Mouse (Mus musculus) C2C12 (cell line): ENCODE measurements at regions not wholly inside any gene's neighbourhood (a gene's known extent, or its start where the extent isn't known, plus 50 kb on each side); places are given as distances from the start of the nearest gene placed in this dataset.

Source experiments
- H3K27me3 ChIP-seq: one replicate; pipeline ENCODE4 v1.6.1; 2011; ENCODE audit not compliant: control insufficient read depth, insufficient read depth, insufficient read length
- H3K36me3 ChIP-seq: one replicate; pipeline ENCODE4 v1.6.1; 2011; ENCODE audit not compliant: control insufficient read depth, insufficient read depth
- H3K4me3 ChIP-seq: one replicate; pipeline ENCODE4 v1.5.1; 2011; ENCODE audit warnings: mild to moderate bottlenecking, control low read depth; ENCODE audit not compliant: poor library complexity, insufficient read depth, severe bottlenecking
- H3K79me2 ChIP-seq: one replicate; pipeline ENCODE4 v1.6.1; 2011; ENCODE audit not compliant: control insufficient read depth, insufficient read depth
- H3K79me3 ChIP-seq: one replicate; pipeline ENCODE4 v1.6.1; 2011; ENCODE audit warnings: low read depth, control low read depth
- H3ac ChIP-seq: one replicate; pipeline ENCODE3; 2011; ENCODE audit warnings: low read depth; ENCODE audit not compliant: control insufficient read depth, insufficient read length
- CEBPB ChIP-seq: IDR thresholded peaks from one replicate; pipeline ENCODE4 v1.6.1; 2011; ENCODE audit warnings: low read depth, mild to moderate bottlenecking, control low read depth, moderate library complexity
- CTCF ChIP-seq: IDR thresholded peaks from one replicate; pipeline ENCODE4 v1.5.1; 2011; ENCODE audit not compliant: control insufficient read depth, insufficient read depth, insufficient read length
- FOSL1 ChIP-seq: IDR thresholded peaks from one replicate; pipeline ENCODE4 v1.8.0; 2011; ENCODE audit warnings: mild to moderate bottlenecking, low read length; ENCODE audit not compliant: poor library complexity, insufficient read depth, severe bottlenecking
- MAX ChIP-seq: IDR thresholded peaks from one replicate; pipeline ENCODE4 v1.6.1; 2011; ENCODE audit warnings: mild to moderate bottlenecking, control low read depth
- MYOD1 ChIP-seq: IDR thresholded peaks from one replicate; pipeline ENCODE4 v1.6.1; 2011; ENCODE audit warnings: low read depth; ENCODE audit not compliant: control insufficient read depth, insufficient read length
- MYOG ChIP-seq: IDR thresholded peaks from one replicate; pipeline ENCODE4 v1.6.1; 2011; ENCODE audit not compliant: control insufficient read depth, insufficient read length; ENCODE audit errors: extremely low read depth
- USF1 ChIP-seq: IDR thresholded peaks from one replicate; pipeline ENCODE4 v1.6.1; 2011; ENCODE audit warnings: low read depth, mild to moderate bottlenecking, control low read depth, moderate library complexity

DNA sequence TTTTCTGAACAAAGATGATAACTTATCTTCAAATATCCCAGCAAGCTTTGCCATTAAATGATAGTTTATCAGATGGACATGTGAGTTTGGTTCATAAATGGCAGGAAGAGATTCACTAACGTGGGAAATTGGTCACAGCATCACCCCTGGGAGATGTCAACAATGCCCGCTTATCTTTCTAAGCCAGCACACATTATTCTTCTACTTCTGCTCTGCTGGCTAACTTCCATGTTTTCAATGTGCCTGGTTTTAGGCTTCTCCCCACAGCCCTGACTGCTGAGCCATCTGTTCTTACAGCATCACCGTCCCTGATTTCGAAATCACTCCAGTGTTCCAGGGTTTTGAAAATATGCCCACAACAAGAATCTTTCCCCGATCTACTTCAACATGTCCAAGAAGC, 2175.4 kb downstream of the 9330182O14Rik start:
- Histone ChIP-seq H3K27me3 (no peaks in the 10 kb centered on the region), H3ac (no peak overlapping the region), H3K79me2 (no peaks in the 10 kb centered on the region), H3K79me3 (no peaks in the 10 kb centered on the region), H3K36me3 (no peaks in the 10 kb centered on the region), H3K4me3 (no peak overlapping the region)
- TF ChIP-seq CTCF, result no peak
- no peak for TF ChIP-seq MYOG
- peak; percentile 92 for TF ChIP-seq CEBPB
- no peak for TF ChIP-seq USF1
- TF ChIP-seq MYOD1, result no peak
- TF ChIP-seq MAX, result no peak
- no peak for TF ChIP-seq FOSL1

DNA sequence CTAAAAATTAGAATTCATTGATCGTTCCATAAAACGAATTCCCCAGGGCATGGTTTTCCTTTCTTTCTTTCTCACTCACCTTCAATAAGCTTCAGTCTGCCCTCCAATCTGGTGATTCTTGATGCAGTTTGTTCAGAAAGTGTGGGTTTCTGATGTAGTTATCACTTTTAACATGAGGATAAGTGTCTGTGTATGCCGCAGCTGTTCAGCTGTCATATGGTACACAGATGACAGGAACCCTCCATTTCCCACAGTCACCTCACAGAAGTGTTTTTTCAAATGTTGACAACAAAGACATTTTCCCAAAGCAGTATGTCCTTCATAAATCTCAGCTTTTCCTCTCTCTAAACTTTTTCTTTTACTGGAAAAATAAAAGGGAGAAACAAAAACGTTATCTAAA, 2177.0 kb downstream of the 9330182O14Rik start:
- H3K79me2 ChIP-seq, result no peaks in the 10 kb centered on the region
- no peak overlapping the region for H3K4me3 ChIP-seq
- no peaks in the 10 kb centered on the region for H3K36me3 ChIP-seq
- TF ChIP-seq MYOG, result no peak
- TF ChIP-seq USF1, result no peak
- TF ChIP-seq MAX, result no peak
- no peak for TF ChIP-seq CEBPB
- no peak for TF ChIP-seq FOSL1
- no peak for TF ChIP-seq MYOD1
- no peaks in the 10 kb centered on the region for H3K79me3 ChIP-seq
- no peak overlapping the region for H3ac ChIP-seq
- no peaks in the 10 kb centered on the region for H3K27me3 ChIP-seq

GRCm38 (mm10) chr15:42320349-42320748, 2186.2 kb downstream of the 9330182O14Rik start:
- TF ChIP-seq USF1 (no peak), MYOD1 (no peak), CEBPB (no peak), MAX (no peak), CTCF (no peak), MYOG (no peak), FOSL1 (no peak)
- H3K27me3 ChIP-seq, result no peaks in the 10 kb centered on the region
- H3K36me3 ChIP-seq, result no peaks in the 10 kb centered on the region
- no peak overlapping the region for H3ac ChIP-seq
- no peaks in the 10 kb centered on the region for H3K79me2 ChIP-seq
- H3K79me3 ChIP-seq, result no peaks in the 10 kb centered on the region
- H3K4me3 ChIP-seq, result no peak overlapping the region

GRCm38 (mm10) chr15:42322940-42323339, 2188.8 kb downstream of the 9330182O14Rik start:
- Histone ChIP-seq H3K4me3 (no peak overlapping the region), H3K27me3 (no peaks in the 10 kb centered on the region), H3K79me2 (no peaks in the 10 kb centered on the region), H3ac (no peak overlapping the region), H3K36me3 (no peaks in the 10 kb centered on the region), H3K79me3 (no peaks in the 10 kb centered on the region)
- TF ChIP-seq CTCF (no peak), MYOG (no peak), MAX (no peak), USF1 (no peak), FOSL1 (no peak), CEBPB (no peak), MYOD1 (no peak)

- H3K79me3 ChIP-seq, result no peaks in the 10 kb centered on the region
- no peaks in the 10 kb centered on the region for H3K79me2 ChIP-seq
- H3ac ChIP-seq, result no peak overlapping the region
- H3K27me3 ChIP-seq, result no peaks in the 10 kb centered on the region
- H3K36me3 ChIP-seq, result no peaks in the 10 kb centered on the region
- H3K4me3 ChIP-seq, result no peak overlapping the region
- TF ChIP-seq USF1 (no peak), CEBPB (no peak), MYOG (no peak), MYOD1 (no peak), MAX (no peak), CTCF (no peak), FOSL1 (no peak)
Measured at GRCm38 (mm10) chr15:42325221-42325620, 2191.1 kb downstream of the 9330182O14Rik start.

GRCm38 (mm10) chr15:42328535-42328934, 2194.4 kb downstream of the 9330182O14Rik start:
- H3ac ChIP-seq, result no peak overlapping the region
- TF ChIP-seq FOSL1 (no peak), MYOG (no peak), MYOD1 (no peak), USF1 (no peak), CTCF (no peak), MAX (no peak), CEBPB (no peak)

More at GRCm38 (mm10) chr15:42328535-42328934, 2194.4 kb downstream of the 9330182O14Rik start:
- H3K4me3 ChIP-seq, result no peak overlapping the region
- H3K79me3 ChIP-seq, result no peaks in the 10 kb centered on the region
- no peaks in the 10 kb centered on the region for H3K36me3 ChIP-seq
- no peaks in the 10 kb centered on the region for H3K27me3 ChIP-seq
- no peaks in the 10 kb centered on the region for H3K79me2 ChIP-seq
